Mouse (Mus musculus) megakaryocyte-erythroid progenitor cell, adult 5-6 weeks (primary cell): ENCODE measurements around the gene Fam241b. TPM values are rescaled to one million over a fixed set of nuclear protein-coding genes. Genes with fewer than 3 reads are reported as not detected.

Source experiments
- ATAC-seq: replicated peaks from 2 replicates; pipeline ENCODE4 v1.8.0; 2016; ENCODE audit warnings: mild to moderate bottlenecking, inconsistent platforms; ENCODE audit not compliant: severe bottlenecking, poor library complexity, low FRiP score, low TSS enrichment
- total RNA-seq, 2 experiments: library from RNA; stranded (forward) in 1 of 2; stranded (reverse) in 1 of 2; fragments of 200-1000, 215-1000 nt in 1 of 2; fragments of >200 nt in 1 of 2; fragmentation: Nextera tagmentation in 1 of 2; gene quantifications; 2 replicates each; pipeline ENCODE4 v1.2.3; 2014 to 2017

The Fam241b gene
- total RNA-seq, 2 experiments from 2014 or later = 0.14 to 0.28 TPM

DNA sequence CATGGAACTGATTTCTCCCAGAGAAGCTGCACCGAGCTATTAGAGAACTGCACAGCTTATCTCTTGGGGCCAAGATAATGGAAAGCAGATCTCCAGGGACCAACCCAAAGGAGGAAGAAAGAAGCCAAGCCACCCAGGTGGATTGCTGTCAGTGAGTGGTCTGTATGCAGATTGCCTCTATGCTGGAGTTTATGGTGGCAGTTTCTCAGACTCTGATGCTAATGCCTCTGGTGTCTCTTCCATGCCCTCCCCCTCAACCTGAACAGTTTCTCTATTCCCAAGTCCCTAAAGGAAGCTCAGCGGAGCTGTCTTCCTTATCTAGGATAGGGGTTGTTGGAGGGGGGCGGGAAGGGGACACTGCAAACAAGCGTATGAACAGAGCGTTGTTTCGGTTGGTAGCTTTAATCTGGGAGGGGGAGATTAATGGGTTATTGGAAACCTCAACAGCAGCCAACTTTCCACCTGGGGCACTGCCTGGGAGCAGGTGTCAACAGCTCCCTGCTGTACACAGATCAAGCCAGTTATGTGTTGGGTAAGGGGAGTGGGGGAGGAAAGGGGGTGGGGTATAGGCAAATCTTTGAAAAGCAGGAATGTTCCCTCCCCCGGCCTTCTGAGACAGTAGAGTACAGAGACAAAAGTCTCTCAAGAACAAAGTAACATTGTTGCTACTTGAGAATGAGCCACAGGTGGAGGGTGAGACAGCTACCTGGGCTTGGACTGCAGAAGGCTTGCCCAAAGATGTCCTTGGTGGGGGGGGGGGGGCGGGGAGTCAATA, 7.8 kb downstream of the Fam241b start:
- no peak for ATAC-seq

DNA sequence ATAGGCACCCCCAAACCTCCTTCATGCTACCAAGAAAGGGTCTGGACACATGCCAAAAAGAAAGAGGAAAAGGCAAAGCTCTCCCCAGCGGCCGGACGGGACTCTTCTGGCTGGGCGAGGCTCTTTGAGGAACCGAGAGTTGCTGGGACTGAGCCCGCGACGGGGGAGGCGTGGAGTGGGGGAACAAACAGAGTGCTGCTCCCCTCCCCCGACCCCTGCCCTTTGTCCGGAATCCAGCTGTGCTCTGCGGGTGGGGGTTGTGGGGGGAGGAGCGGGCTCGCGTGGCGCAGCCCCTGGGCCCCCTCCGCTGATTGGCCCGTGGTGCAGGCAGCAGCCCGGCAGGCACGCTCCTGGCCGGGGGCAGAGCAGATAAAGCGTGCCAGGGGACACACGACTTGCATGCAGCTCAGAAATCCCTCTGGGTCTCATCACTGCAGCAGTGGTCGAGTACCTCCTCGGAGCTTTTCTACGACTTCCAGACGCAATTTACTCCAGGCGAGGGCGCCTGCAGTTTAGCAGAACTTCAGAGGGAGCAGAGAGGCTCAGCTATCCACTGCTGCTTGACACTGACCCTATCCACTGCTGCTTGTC, 10.9 kb downstream of the Fam241b start, which contains the start of gene Neurog3:
Gene Neurog3, plus strand, starts transcription at position 400 of the 591 bp plus-strand sequence.
- ATAC-seq = no peak

DNA sequence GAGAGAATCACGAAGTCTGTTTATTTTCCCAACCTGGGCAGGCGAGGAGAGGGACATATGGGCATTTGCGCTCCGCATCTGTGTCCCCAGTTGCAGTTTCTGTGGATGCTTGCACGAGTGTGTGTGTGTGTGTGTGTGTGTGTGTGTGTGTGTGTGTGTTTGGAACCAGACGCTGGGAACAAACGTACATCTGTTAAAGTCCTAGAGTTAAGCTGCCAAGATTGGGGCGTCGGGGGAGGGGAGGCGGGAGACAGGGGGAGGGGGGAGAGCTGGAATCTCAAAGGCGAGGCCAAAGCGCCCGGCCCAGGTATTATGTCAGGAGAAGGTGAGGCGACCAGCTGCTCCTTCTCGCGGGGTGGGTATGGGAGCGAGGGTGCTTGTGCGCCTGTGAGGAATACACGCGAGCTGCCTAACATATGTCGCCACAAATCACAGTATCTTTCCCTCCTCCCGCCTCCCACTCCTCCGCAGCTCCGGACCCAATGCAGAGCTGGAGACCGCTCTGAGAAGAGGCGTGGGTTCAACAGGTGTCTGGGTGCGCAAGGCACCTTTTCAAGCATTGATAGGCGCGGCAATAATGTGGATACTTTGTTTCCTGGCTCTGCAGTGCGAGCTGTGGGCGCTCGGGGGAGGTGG, 15.3 kb downstream of the Fam241b start:
- no peak for ATAC-seq

DNA sequence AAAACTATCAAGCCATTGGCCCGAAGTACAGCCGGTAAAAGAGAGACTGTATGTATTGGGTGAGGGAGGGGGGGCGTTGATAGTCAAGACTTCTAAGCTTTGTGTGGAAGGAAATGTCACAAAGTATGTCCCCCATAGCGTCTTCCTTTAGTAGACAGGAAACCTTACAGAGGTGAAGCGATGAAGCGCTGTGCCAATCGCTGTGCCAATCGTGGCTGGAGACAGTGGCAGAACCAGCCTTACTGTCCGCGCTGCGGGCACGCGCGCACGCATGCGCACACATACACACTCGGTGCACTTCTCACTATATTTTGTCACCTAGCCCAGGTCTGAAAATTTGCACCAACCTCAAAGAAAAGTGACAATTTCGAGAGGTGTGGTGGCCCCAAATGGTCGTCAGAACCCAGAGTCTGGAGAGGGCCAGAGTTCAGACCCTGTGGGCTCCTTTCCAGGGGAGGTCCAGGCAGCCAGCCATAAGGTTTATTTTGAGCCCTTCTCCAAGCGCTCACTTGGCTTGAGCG, 15.9 kb downstream of the Fam241b start:
- ATAC-seq = no peak

DNA sequence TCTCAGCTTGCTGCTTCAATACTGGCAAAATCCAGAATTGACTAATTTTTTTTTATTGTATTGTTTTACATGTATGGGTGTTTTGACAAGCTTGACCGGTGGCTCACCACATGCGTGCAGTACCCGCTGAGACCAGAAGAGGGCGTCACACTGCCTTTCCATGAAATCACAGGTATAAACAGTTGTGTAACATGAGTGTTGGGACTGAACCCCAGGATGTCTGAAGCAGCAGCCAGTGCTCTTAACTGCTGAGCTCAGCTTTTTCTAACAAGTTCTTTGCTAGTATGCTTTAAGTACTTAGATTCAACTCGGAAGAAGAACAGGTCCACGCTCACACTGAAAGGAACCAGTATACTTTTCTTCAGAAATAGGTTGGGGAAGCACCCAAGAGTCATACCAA, 16.6 kb downstream of the Fam241b start:
- no peak for ATAC-seq

DNA sequence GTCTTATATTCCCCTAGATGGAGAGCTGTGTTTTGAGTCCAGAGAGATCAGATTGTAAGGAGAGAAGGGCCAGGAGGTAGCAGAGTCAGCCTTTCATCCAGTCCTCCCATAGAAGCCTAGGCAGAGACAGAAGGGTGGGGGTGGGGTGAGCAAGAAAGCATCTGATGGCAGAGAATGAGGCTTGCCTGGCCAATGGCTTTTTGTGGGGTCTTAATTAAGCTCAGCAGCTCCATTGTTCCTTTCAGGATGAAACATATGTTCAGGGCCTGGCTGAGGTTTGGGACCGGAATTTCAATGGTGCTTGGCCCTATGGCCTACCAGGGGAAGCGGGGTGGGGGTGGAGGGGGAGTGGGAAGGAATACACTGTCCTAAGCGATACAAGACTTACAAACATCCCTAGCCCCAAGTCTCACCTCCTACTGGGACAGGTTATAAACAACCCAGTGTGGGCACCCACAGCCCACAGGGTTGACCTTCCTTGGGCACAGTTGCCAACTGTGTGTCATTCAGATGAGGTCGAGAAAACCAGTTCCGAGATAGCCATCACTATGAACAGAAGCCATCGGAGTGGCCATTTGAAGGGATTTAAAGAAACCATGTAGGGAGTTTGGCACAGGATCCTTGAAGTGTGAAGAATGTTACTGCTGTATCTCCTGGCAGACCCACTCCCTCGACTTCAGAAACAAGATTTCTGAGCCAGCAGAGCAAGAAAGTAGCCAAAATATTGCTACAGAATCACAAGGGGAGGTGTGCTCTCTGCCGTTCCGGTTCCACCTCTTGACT, 29.7 kb downstream of the Fam241b start:
- no peak for ATAC-seq

DNA sequence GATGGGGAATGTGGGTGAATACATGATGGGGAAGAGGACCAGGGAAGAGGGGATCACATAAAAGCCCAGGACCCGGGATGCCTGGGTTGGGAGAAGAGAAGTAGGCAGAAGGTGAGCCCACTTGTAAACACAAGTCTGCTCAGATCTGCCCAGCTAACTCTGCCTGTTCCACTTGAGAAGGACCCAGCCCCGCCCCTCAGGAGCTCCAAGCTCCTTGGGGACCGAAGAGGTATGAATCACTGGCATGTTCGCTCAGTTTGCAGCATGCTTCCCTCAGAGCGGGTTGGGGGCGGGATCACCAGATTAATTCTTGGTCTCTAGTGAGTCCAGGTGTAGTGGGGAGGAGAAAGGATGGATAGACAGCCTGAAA, 32.5 kb downstream of the Fam241b start:
- ATAC-seq = no peak

DNA sequence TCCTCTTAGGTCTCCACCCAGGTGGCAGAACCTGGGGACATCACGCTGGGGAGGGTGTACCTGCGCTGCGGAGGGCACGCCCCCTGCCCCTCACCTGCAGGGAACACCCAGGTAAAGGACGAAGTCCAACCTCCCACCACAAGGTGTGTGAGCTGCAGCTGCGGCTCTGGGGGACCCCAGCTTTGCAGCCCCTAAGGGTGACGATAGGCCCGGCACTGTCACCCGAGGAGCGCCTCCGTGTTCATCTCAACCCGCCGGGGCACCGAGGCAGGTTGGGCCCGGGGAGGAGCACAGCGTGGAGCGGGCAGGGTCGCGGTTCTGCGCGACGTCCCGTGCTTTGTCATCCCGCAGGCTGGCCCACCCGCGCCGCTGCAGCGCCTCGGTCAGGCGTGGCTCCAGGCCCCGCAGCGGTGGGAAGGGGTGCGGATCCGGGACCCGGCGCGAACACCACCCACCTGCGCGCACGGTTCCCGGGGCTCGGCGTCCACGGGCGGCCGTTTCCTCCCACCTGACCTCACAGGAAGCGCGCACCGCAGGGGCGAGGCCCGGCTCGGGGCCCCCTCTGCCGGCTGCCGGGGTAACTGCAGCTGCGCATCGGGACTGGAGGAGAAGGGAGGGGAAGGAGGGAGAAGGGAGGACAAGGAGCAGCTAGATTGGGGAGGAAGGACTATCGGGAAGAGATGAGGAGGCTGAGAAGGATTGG, 33.1 kb downstream of the Fam241b start:
- ATAC-seq = peak; percentile 83

DNA sequence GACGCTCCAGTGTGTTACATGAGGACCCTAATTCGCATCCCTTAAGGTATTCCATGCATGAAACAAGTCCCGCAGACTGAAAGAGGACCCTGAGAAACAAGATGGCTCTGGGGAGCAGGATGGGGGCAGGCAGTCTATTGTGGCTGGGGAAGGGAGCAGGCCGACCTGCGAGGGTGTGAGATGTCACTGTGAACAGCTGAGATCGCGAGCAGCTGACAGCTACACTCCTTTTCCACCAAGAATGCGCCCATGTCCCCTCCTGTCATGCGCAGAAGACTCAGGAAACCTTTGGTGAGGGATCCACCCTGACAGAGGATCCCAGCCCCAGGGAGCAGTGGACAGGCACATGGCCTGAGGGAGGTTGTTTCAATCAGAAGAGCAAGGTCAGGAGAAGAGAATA, 36.7 kb downstream of the Fam241b start:
- no peak for ATAC-seq

DNA sequence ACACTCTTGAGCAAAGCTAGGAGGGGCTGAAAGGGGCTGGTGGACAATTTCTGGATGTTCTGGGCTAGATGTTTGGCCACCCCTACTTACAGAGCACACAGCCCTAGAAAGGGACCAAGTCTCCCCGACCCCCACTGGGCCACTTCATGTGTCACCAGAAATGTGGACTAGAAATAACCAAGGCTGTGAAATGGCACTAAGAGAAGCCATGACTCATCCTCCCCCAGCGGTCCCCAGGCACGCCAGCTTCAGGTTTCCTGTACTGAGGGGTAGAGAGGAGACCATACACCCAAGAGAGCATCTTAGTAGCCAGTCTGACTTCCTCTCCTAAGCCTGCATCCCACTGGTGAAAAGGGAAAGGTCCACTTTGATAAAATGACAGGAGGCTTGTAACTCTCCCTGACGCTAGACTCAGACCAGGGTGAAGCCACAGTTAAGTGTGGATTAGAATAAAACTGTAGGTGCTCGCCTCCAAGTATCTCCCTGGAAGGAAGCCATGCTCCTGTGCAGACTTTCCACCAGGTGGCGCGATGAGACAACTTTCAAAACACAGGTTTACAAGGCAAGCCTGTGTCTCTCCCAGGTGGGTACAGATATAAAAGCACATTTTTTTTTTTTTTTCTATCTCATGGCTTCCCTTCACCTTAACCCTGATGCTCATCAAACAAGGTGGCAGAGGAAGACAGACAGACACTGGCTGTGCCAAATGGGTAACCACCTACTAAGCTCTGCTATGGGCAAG, 38.7 kb downstream of the Fam241b start:
- peak; percentile 54; the same call in 1 of the 2 replicates for ATAC-seq

DNA sequence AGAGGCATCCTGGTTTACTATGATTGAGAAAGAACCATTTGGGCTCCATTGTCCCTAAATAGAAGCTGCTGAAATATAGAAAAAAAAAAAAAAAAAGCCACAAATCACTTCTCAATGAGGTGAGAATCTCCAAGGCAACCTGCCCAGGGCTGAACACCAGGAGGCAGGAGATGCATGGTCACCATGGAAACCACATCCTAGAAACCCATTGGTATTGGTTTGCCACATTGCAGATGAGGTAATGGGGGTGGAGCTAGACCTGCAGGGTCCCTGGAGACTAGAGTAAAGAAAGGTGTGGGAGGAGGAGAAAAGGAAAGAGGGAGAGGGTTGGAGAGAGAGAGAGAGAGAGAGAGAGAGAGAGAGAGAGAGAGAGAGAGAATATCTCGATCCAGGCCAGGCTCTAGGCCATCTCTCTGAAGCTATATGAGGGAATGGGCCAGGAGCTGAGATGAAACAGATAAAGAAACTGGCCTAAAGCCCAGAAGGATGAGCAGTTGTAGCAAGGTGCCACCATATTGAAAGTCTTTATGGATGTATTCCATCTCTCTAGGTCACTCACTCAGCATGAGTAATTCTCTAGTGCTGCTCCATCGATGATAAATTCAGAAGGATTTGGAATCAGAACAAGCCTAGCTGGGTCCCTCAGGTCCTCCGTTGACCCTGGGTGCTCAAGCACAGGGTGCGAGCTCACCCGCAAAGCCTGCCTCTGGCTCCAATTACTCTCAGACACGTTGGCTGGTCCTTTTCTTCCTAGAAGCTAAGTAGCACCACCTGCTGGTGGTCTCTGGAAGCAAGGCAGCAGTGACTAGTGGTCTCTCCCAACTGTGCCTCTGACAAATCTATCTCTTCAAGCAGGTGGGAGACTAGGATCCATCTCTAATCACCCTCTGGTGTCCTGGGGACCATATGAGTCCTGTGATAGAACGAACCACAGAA, 41.9 kb downstream of the Fam241b start:
- peak; percentile 68 for ATAC-seq

DNA sequence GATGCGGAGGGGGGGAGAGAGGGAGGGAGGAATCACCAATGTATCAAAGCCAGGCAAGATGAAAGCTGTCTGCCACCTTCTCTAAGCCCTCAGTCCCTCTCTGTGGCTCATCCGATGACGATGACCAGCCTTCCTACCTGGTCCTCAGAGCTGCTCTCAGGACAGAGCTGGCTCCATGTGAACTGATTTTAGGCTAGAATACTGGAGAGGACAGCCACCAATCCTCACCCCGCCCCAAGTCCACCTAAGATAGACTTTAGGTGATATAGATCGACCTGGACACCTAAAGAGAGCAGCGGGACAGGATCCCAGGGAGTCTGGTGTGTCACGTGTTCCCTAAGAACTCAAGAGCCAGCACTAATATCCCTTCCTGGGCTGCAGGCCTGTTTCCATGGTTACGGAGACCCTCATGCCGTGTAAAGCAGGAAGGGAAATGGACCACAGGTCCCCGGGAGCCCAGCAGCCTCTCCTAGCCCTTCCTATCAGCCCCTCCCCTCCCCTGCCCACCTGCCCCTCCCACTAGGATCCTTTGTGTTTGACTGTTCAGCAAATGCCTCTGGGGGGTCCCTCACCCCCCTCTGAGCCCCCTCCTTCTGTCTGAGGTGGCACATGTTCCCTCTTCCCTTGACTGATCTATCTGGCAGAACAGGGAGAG, 43.8 kb downstream of the Fam241b start:
- ATAC-seq = no peak

DNA sequence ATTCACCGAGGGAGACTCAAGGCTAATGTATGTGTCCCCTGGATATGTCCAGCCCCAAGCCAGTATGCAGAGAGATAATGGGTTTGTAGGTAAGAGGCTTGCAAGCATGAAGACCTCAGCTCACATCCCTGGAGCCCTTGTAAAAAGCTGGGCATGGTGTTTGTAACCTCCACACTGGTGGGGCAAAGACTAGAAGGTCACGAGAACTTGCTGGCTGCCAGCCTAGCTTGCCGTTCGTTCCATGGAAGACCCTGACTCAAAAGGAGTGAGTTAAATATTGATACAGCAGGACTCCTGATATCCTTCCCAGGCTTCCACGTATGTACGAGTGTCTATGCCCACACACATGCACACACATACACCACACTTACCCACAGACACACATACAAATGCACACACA, 49.3 kb downstream of the Fam241b start:
- ATAC-seq = no peak

DNA sequence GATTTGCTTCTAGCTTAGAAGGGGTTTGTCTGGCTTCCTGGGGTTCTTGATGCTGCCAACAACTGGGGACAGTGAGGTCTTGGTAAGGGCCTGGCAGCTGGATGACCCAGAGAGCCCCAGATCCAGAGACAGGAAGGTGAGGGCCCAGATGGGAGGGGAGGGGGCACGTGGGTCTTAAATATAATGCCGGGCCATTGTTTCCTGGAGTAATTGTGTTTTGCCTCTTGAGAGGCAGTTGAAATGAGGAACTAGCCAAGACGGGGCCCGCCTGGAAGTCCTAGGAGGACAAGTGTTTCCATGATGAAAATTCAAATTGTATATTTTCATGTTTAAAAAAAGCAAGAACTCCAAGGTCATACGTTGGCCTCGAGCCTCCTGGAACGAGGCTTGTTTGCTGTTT, 49.8 kb downstream of the Fam241b start:
- no peak for ATAC-seq

DNA sequence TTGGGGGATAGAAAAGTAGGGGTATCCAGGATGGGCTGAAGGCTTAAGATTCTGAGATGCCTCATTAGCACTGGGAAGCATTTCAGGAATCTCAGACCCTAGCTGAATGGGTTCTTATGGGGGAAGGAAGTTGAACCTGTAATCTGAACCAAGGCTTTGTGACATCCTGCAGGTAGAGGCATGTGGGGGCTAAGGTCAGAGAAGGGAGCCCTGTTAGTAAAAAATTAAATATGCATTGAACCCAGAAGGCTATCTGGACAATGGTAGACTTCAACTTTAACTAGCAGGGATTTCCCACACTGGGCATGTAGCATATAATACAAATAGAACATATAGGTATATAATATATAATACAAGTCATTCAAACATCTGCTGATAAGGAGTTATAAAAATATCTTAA, 54.2 kb downstream of the Fam241b start:
- ATAC-seq = no peak

DNA sequence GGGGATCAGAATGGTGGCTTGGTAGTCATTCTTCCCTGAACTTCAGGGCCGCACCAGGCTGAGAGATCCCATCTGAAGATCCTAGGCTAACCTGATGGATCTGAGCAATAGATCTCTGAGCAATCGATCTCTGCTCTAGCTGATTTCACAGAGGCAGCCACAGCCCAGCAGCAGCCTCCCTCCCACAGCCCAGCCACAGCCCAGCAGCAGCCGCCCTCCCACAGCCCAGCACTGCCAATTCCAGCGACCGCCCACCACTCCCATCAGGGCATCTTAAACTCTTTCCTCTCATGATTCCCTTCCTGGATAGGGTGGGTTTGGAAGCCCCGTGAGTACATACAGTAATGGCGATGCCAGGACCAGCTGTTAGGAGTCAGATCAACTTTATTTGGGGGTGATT, 54.6 kb downstream of the Fam241b start:
- no peak for ATAC-seq

DNA sequence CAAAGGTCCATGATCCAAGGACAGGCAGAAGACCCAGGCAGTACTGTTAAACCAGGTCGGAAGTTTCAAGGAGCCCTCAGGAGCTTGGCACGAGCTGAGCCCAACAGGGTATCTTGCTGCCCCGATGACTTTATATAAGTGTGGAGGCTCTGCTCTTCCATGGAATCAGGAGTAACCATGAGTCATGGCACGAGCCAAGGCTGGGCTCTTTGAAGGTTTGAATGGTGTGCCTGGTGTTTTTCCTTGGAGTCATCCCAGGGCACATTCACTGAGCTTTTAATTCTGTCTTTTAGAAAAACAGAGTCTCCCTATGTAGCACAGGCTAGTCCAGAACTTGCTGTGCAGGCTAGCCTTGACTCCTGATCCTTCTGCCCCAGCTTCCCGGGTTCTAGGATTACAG, 55.3 kb downstream of the Fam241b start:
- no peak for ATAC-seq
